Comparison of ENCODE assay signal across 8 mouse cellular contexts in the genomic region with DNA sequence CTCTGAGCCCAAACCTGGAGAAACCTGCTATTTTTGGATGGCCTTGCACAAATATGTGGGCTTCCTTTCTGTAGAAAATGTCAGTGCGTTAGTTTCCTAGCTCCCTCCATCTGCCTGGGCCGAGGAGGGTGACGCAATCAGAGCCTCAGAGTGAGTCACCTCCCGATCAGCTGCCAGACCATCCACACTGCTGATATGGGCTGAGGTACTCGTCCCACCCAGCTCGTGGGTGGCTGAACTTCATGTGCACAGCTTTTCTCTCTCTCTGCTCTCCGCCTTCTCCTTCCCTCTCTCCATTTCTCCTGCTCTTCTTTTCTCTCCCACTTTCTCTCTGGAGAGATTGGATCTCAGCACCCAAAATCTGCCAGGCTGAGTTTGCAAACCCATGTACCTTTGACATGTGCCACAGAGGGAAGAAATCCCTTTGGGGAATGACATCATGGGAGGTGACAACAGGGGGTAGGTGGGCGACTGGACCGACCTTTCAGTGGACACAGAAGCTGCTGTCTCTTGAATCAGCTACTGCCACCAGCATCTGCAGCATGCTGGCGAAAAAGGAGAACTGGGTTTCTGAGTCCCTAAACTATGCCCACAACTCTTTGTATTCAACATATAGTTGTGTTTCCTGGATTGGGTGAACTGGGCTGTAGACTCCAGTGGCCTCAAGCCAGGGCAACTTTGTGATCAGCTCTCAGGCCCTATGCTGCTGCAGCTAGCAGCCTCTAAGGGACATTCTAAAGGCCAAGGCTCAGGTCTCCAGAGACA. TPM values are rescaled to one million over a fixed set of nuclear protein-coding genes. Genes with fewer than 3 reads are reported as not detected.
DNase-seq lines count a peak whose midpoint lies in the region; ATAC-seq lines count a peak whose summit lies in the region.

No protein-coding gene starts in this region.

- H3K4me3 ChIP-seq in midbrain, embryonic 15.5 days: no peak overlapping the region

- H3K9ac ChIP-seq in midbrain, embryonic 15.5 days: no peak overlapping the region

- no peaks in the 10 kb centered on the region for H3K4me1 ChIP-seq in midbrain, embryonic 15.5 days

- H3K36me3 ChIP-seq in midbrain, embryonic 15.5 days (replicated peaks): no peaks in the 10 kb centered on the region

- no peaks in the 10 kb centered on the region for H3K9me3 ChIP-seq in midbrain, embryonic 15.5 days

- DNase-seq in right cerebral cortex, adult 18-20 months: peak; percentile 94
- no peak for DNase-seq in right cerebral cortex, postnatal 4 days
- DNase-seq in layer of hippocampus, postnatal 14 days (ENCODE audit: low spot score in 2 of 2): peak; percentile 34 to 67
- peak; percentile 70 to 72 for DNase-seq in urinary bladder, postnatal 4 days (ENCODE audit: low spot score in 2 of 2)
- no peak for DNase-seq in embryo, embryonic 9.5 days (ENCODE audit: extremely low spot score)

- peak; percentile 95 for ATAC-seq in granulocyte monocyte progenitor cell, adult 5-6 weeks (replicated peaks; ENCODE audit: poor library complexity, severe bottlenecking)
- peak; percentile 84 for ATAC-seq in megakaryocyte progenitor cell, adult 5-6 weeks (replicated peaks; ENCODE audit: poor library complexity)
- ATAC-seq in midbrain, embryonic 15.5 days (replicated peaks): no peak

- H3K4me2 ChIP-seq in midbrain, embryonic 15.5 days: no peak overlapping the region

- H3K27me3 ChIP-seq in midbrain, embryonic 15.5 days (replicated peaks): no peaks in the 10 kb centered on the region

- 87% methylated on average over 10 of the region's 10 CpGs for WGBS in midbrain, embryonic 15.5 days

- no peak overlapping the region for H3K27ac ChIP-seq in midbrain, embryonic 15.5 days

RNA-seq across cellular contexts. Expression of gene Smad3, which starts 36.1 kb away (rescaled TPM):
- total RNA-seq in granulocyte monocyte progenitor cell, adult 5-6 weeks (2014; fragmentation: Nextera tagmentation): 12.6 and 21.3 TPM in 2 replicates
- 11.6 and 24.7 TPM in 2 replicates for total RNA-seq in granulocyte monocyte progenitor cell, adult 5-6 weeks (2017)
- 10 to 100 TPM; 18.9 to 24.3 TPM for total RNA-seq in layer of hippocampus, postnatal 14 days (2021)
- 12.6 and 14.4 TPM in 2 replicates for total RNA-seq in megakaryocyte progenitor cell, adult 5-6 weeks (2015)
- 16.7 and 16.8 TPM in 2 replicates for total RNA-seq in megakaryocyte progenitor cell, adult 5-6 weeks (2017)
- polyA plus RNA-seq in midbrain, embryonic 15.5 days (2015; fragmentation: Nextera tagmentation; extraction: Ambion mirVana): 7.2 and 9.1 TPM in 2 replicates

Comparison
In these comparisons a context has a peak if more than half of its experiments do, and no peak if none do; other contexts are left out.
1. DNase-seq: peak in right cerebral cortex, adult 18-20 months (single experiment), layer of hippocampus, postnatal 14 days (2 of 2) and urinary bladder, postnatal 4 days (2 of 2); none in right cerebral cortex, postnatal 4 days (single experiment) and embryo, embryonic 9.5 days (single experiment).